Comparison of ENCODE assay signal across 8 mouse cellular contexts in the genomic region with DNA sequence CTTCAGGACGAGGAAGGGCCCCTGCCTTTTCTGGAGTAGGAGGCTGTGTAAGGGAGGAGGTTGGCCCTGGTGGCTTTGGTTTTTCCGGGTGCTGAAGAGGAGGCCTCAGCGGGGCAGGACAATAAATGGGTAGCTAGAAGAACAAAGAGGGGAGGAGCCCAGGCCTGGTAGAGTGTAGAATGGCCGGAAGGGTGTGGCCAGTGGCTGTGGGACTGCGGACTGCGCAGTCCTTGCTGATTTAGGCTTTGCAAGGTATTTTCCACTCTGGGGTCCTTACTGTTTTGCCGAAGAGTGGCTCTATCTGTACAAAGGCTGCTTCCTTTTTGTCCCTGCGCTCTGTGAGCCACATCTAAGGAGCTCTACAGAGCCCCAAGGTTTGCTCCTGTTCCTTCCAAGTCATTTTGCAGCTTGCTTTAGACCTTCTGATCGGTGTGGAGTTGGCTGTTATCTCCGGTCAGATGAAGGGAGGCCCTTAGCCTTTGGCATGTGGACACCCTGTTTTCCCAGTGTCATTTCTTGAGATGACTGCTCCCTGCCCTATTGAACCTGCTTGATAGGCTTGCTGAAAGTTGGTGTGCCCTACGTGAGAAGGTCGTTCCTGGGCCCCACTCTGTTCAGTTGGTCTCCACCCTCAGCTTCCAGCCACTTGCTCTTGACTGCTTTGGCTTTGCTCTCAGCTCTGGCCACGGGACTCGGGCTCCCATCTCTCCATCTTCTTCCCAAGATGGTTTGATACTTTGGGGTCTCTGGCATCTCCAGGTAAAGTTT. TPM values are rescaled to one million over a fixed set of nuclear protein-coding genes. Genes with fewer than 3 reads are reported as not detected.
DNase-seq lines count a peak whose midpoint lies in the region; ATAC-seq and TF ChIP-seq lines count a peak whose summit lies in the region.

No protein-coding gene starts in this region.

- H3K79me2 ChIP-seq in macrophage (ENCODE audit: inconsistent target): peaks cover 100% of the 10 kb centered on the region

- H3K27ac ChIP-seq in midbrain, embryonic 15.5 days: 0 out of 2 replicates have a peak overlapping the region, but pooled peaks have one; percentile 1
- no peak overlapping the region for H3K27ac ChIP-seq in midbrain, embryonic 16.5 days (ENCODE audit: low read length)
- H3K27ac ChIP-seq in kidney, postnatal 0 days: peak overlapping the region; percentile 65
- peak overlapping the region; percentile 87 for H3K27ac ChIP-seq in macrophage

- WGBS in midbrain, embryonic 15.5 days: 71% methylated on average over 14 of the region's 14 CpGs
- WGBS in midbrain, embryonic 16.5 days: 69% methylated on average over 14 of the region's 14 CpGs
- 62% methylated on average over 14 of the region's 14 CpGs for WGBS in kidney, postnatal 0 days
- 23% methylated on average over 14 of the region's 14 CpGs for WGBS in macrophage (ENCODE audit: missing documents)

- no peaks in the 10 kb centered on the region for H3K9me3 ChIP-seq in midbrain, embryonic 15.5 days
- no peaks in the 10 kb centered on the region for H3K9me3 ChIP-seq in midbrain, embryonic 16.5 days (replicated peaks; ENCODE audit: control insufficient read depth, low read length, poor library complexity, severe bottlenecking)
- no peaks in the 10 kb centered on the region for H3K9me3 ChIP-seq in kidney, postnatal 0 days (replicated peaks; ENCODE audit: low read length)

- no peak for ATAC-seq in midbrain, embryonic 15.5 days (replicated peaks)
- no peak for ATAC-seq in midbrain, embryonic 16.5 days
- no peak for ATAC-seq in kidney, postnatal 0 days (replicated peaks; ENCODE audit: low FRiP score, low read depth)

- H3K9ac ChIP-seq in midbrain, embryonic 15.5 days: no peak overlapping the region
- no peak overlapping the region for H3K9ac ChIP-seq in midbrain, embryonic 16.5 days (ENCODE audit: low read depth, low read length)
- H3K9ac ChIP-seq in kidney, postnatal 0 days (ENCODE audit: low read depth, low read length): no peak overlapping the region

- peak; percentile 77 to 84 for DNase-seq in heart, adult 9 months (ENCODE audit: low spot score in 2 of 2)
- DNase-seq in kidney, postnatal 0 days (ENCODE audit: low spot score): peak; percentile 67
- no peak for DNase-seq in layer of hippocampus, postnatal 14 days (ENCODE audit: low spot score in 2 of 2)
- no peak for DNase-seq in adrenal gland, adult 18-20 months (ENCODE audit: low spot score in 2 of 2)
- DNase-seq in adrenal gland, adult 2 months: no peak

- H3K4me3 ChIP-seq in midbrain, embryonic 15.5 days: no peak overlapping the region
- no peak overlapping the region for H3K4me3 ChIP-seq in midbrain, embryonic 16.5 days (ENCODE audit: low read depth, low read length)
- no peak overlapping the region for H3K4me3 ChIP-seq in kidney, postnatal 0 days (replicated peaks; ENCODE audit: low read depth, low read length)
- peak overlapping the region; percentile 29 for H3K4me3 ChIP-seq in macrophage (ENCODE audit: inconsistent target)

- H3K27me3 ChIP-seq in midbrain, embryonic 15.5 days (replicated peaks): no peaks in the 10 kb centered on the region
- no peaks in the 10 kb centered on the region for H3K27me3 ChIP-seq in midbrain, embryonic 16.5 days (ENCODE audit: control insufficient read depth, insufficient read depth, low read depth, low read length)
- no peaks in the 10 kb centered on the region for H3K27me3 ChIP-seq in kidney, postnatal 0 days (ENCODE audit: insufficient read depth, low read length)

- no peaks in the 10 kb centered on the region for H3K36me3 ChIP-seq in midbrain, embryonic 15.5 days (replicated peaks)
- H3K36me3 ChIP-seq in midbrain, embryonic 16.5 days (ENCODE audit: control insufficient read depth, insufficient read depth, low read length): no peaks in the 10 kb centered on the region
- H3K36me3 ChIP-seq in kidney, postnatal 0 days (ENCODE audit: insufficient read depth, low read length): no peaks in the 10 kb centered on the region
- H3K36me3 ChIP-seq in macrophage (ENCODE audit: inconsistent target): no peaks in the 10 kb centered on the region

- H3K4me2 ChIP-seq in midbrain, embryonic 15.5 days: no peak overlapping the region
- no peak overlapping the region for H3K4me2 ChIP-seq in midbrain, embryonic 16.5 days (ENCODE audit: low read length)
- H3K4me2 ChIP-seq in kidney, postnatal 0 days (ENCODE audit: low read length): no peak overlapping the region

- H3K4me1 ChIP-seq in midbrain, embryonic 15.5 days: peaks cover 12% of the 10 kb centered on the region
- H3K4me1 ChIP-seq in midbrain, embryonic 16.5 days (ENCODE audit: control insufficient read depth, insufficient read depth, low read length): peaks cover 7% of the 10 kb centered on the region
- H3K4me1 ChIP-seq in kidney, postnatal 0 days (replicated peaks; ENCODE audit: insufficient read depth, low read length): peaks cover 52% of the 10 kb centered on the region

- TF ChIP-seq CTCF in kidney, postnatal 0 days (IDR thresholded peaks at IDR 0.05; ENCODE audit: low read depth): no peak

RNA-seq across cellular contexts. Expression of gene Ppp2r5c, which starts 52.5 kb away (rescaled TPM):
- polyA plus RNA-seq in midbrain, embryonic 15.5 days (2015; fragmentation: Nextera tagmentation; extraction: Ambion mirVana): 142 and 149 TPM in 2 replicates
- polyA plus RNA-seq in midbrain, embryonic 16.5 days (2015; fragmentation: Nextera tagmentation; extraction: Ambion mirVana): 144 and 147 TPM in 2 replicates
- polyA plus RNA-seq in kidney, postnatal 0 days (2015; fragmentation: Nextera tagmentation; extraction: Ambion mirVana): 126 and 133 TPM in 2 replicates
- total RNA-seq in macrophage (2018; cell fraction: chromatin; rRNA removed): 100 to 1,000 TPM in 2 of 26 experiments, 10 to 100 TPM in 24; 19.9 to 103 (median 77.9) TPM
- total RNA-seq in macrophage (2018; cell fraction: cytosol; rRNA removed): 100 to 1,000 TPM; 104 to 180 (median 147) TPM
- total RNA-seq in macrophage (2018; cell fraction: nucleus; rRNA removed): 100 to 1,000 TPM in 6 of 26 experiments, 10 to 100 TPM in 20; 31.2 to 122 (median 80.1) TPM
- polyA plus RNA-seq in macrophage (2018): 110 to 139 TPM (median 129 TPM) in 3 replicates
- 100 to 1,000 TPM; 250 to 255 TPM for total RNA-seq in layer of hippocampus, postnatal 14 days (2021)
- total RNA-seq in adrenal gland, adult 18-20 months (2021): 100 to 1,000 TPM in 1 of 2 experiments, 10 to 100 TPM in 1; 97.8 to 113 TPM
- 100 to 1,000 TPM; 112 to 118 TPM for total RNA-seq in adrenal gland, adult 2 months (2021)
- polyA plus RNA-seq in adrenal gland, adult 2 months (2012; rRNA removed): 12.8 and 14.8 TPM in 2 replicates

Comparison
In these comparisons a context has a peak if more than half of its experiments do, and no peak if none do; other contexts are left out.
1. DNase-seq: peak in heart, adult 9 months (2 of 2) and kidney, postnatal 0 days (single experiment); none in layer of hippocampus, postnatal 14 days (0 of 2), adrenal gland, adult 18-20 months (0 of 2) and adrenal gland, adult 2 months (single experiment).